Mouse (Mus musculus): ENCODE measurements around the gene Haspin. TPM values are rescaled to one million over a fixed set of nuclear protein-coding genes. Genes with fewer than 3 reads are reported as not detected.
A peak's percentile ranks its signal among the peaks of the same experiment; 100 is the strongest.

The Haspin gene
- total RNA-seq (2015) (14.9 and 15.1 TPM in 2 replicates), total RNA-seq (2017) (19.2 and 21.8 TPM in 2 replicates)

DNA sequence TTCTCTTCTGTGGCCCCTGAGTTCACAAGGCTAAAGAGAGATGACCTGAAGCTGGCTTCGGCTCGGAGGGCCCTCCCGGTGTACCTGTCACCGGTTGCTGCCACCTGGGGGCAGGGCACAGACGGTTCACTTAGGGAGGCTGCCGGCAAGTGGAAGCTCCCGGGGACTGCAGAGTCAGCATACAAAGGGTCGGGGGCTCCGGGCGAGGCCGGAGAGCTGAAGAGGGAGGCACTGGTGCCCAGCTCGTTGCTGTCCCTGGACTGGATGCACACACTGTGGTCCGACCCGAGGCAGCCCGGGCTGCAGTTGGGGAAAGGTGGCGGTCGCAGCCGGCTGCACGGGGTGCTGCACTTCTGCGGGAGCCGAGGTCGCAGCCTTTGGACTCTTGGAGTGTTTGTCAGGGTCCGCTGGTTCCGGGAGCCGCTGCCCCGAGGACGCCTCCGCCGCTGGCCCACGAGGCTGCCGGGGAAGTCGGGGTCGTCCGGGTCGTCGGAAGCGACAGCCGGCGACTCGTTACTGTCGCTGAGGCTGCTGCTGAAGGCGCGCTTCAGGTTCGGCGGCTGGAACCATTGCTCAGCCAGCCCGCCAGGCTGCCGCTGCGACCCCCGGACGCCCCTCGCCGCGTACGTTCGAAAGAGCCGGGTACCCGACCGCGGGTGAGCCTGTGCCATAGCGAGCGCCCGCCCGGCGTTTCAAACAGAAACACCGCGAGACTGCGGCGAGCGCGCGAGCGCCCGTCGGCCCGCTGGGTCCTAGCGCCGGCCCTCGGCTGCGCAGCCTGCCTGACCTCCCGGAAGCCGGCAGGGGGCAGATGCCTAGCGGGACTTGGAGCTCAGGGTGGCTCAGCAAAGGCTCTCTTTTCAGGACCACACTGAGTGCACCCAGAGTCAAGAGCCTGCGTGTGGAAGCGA is at the start of gene Haspin:
Gene Haspin (minus strand): TSS at position 704 of the 911 bp plus-strand sequence.
- ATAC-seq (ENCODE audit: poor library complexity, severe bottlenecking) = peak; percentile 97

DNA sequence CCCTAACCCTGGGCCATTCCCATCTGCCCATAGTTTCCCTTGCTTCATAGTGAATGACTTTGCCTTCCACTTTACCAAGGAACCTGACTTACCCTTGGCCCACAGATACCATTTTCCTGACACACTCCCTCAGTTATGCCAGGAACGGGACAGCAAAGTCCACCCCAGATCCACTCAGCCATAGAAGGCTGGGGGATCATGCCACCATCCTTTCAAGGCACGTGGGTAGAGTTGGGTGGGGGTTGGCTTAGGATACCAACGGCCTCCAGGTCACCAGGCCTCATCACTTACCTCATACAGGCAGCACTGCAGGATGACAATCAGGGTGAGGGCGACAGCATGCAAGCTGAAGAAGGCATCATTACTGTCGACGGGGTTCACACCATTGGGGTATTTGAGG is 49.1 kb upstream of the Haspin start:
- no peak for ATAC-seq (ENCODE audit: poor library complexity, severe bottlenecking)

DNA sequence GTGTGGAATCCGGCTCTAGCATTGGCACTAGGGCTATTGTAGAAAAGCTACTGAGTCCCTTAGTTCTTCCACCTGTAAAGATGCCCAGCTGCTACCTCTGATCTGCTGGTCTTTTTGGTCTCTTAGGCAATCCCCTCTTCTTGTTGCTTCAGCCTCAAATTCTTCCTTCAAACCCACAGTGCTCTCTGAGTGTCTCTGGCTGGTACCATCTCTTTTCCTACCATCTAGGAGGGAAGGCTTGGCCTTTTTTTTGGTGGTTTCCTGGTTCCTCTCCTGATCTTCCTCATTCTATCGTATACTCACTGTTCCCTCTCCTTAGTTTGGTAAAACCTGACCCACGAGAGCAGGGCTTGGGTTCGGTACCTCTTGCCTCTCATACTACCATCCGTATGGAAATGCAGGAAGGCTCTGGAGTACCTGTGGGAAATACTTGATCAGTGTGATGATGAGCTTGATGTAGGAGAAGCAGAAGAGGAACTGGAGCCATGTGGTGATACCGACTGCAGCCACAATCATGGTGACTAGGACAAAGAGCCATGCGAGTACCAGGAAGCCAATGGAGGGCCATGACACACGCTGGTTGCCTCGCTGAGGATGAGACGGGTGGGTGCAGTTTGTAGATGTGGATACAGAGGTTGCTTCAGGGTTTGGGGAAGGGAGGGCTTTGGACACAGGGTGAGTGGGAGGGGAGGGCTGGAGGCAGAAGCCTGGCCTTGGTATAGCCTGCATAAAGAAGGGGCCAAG is 48.0 kb upstream of the Haspin start:
- ATAC-seq (ENCODE audit: poor library complexity, severe bottlenecking) = peak; percentile 71

DNA sequence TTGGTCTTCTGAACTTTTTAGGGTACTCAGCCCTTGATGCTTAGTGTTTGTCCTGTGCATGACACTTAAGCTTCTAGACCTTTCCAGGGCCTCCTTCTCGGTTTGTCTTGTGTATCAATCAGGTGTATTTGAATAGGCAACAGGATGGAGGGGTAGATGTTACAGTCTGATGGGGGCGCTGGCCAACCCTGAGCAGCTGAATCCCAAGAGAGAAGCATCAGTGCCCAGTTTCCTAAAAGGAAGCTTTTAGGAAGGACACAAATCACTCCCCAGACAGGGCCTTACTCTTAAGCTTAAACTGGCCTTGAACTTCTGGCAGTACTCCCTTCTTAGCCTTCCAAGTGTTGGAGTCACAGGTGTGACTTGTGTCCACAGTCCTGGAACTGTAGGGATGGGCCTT is 39.8 kb upstream of the Haspin start:
- no peak for ATAC-seq (ENCODE audit: poor library complexity, severe bottlenecking)

DNA sequence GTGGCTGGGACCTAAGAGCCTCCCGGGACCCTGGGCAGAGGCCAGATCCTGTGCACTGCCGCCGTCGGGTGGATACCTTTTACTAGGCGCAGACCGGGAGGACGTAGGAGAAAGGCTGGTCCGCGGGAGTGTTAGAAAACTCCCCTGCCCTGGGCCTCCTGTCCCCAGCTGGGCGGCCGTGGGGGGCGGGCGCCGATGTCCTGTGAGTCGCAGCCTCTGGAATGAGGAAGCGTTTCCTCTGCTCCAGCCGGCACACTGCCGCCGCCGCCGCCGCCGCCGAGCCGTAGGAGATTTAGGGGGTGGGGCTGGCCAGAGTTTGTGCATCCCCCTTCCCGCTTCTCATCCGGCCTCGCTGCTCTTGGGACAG is 39.4 kb upstream of the Haspin start:
- ATAC-seq (ENCODE audit: poor library complexity, severe bottlenecking) = peak; percentile 68

DNA sequence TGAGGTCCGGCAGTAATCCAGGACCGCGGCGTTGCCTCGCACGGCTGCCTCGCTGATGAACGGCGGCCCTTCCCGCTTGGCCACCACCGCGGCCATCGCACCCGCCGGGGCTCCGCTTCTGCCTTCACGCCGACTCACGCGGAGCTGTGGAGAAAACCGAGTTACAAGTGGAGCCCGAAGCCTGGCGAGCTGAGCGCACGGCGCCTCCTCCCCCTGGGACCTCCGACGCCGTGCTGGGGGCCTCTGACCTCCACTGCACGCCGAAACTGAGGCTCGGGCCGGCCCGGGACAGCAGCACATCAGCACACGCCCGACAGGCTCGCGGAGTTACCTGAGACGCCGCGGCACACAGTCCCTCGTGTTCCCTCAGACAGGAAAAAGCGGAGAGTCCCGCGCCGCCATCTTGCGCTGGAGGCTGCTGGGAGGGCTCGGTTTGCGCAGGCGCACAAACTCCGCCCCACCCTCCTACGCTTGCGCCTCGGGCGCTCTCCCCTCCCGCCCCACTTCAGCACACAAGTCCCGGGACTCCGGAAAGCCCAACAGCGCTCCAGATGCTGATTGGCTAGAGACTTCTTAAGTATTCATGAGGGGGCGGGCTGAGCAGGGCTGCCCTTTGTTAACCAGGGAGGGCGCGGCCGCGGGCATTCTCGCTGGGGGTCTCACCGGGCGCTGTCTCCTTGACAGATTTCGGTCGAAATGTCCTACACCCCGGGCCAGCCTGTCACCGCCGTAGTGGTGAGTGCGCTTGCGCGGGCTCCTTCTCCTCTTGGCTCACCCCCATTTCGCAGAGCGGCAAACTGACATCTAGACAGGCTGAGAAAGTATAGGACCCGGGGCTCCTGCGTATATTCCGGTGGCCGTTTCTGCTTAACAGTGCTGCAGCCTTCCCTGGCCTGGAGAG is 38.8 kb upstream of the Haspin start, which contains the start of the genes Emc6 and Tax1bp3:
Gene Emc6 (minus strand): TSS at position 430 of the 901 bp plus-strand sequence.
Gene Tax1bp3 (plus strand): TSS at position 476 of the 901 bp plus-strand sequence.
- peak; percentile 95 for ATAC-seq (ENCODE audit: poor library complexity, severe bottlenecking)

DNA sequence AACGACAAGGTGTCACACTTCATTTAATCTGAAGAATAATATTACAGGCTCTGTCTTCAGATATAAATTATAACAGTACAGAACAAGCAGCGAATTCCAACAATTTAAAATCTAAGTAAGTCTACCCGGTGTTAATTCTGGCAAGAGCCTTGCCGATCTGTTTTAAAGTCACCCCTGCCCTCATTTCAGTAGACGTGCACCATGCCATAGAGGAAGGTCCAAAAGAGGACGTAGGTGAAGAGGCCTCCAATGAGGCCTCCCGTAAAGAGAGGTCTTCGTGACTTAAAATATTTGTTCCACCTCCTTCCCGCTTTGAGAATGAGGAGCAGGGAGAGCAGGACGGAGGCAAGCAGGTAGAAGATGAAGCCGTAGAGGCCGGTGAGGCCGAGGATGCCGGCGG is 38.1 kb upstream of the Haspin start:
- ATAC-seq (ENCODE audit: poor library complexity, severe bottlenecking) = no peak

DNA sequence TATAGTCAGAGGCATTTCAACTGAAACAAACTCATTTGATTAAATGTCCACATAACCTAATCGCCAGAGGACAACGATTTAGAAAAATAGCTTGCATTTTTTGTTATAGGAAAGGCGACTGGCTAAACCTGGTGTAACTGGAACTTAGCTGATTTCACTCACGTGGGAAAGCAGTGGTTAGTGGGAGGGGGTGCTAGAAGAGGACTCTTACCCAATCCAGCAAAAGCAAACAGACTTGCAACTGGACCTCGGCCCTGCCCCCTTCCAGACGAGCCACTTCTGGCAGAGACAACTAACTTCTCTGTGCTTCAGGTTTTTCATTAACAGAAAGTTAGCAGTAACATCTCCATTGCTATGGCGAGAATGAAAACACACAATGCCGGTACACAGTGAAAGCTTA is 37.5 kb upstream of the Haspin start:
- ATAC-seq (ENCODE audit: poor library complexity, severe bottlenecking) = no peak

DNA sequence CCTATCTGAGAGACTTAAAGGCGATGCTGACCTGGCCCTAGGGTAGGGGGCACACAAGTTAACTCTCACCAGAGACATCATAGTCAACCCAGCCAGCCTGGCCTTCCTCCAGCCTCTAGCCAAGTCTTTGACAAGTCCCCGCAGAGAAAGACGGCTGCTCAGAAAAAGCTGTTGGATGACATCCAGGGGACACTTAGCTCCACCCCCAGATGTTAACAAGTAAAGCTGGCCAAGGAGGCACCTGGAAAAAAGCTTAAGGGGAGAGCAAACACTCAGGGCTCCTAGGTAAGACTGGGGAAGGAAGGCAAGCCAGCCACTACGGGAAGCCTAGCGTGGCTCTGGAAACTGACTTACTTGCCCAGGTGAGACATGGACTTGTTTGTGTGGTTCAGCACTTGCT is 34.1 kb upstream of the Haspin start:
- ATAC-seq (ENCODE audit: poor library complexity, severe bottlenecking) = no peak

DNA sequence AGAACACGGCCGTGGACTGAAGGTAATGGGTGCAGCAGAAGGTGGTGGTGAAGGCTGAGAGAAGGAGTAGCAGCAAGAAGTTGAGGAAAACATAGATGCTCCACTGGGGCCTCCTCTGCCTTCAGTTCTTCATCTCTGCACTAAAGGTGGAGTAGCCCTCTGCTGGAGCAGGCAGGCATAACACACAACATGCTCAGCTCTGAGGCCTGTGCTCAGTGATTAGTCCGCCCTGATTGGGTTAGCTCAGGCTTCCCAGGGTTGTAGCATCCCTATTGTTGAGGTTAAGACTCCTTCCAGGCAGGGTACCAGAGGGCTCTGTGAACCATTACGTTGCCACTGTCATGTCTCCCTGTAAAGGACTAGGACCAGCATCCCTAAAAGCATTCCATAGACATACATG is 31.1 kb upstream of the Haspin start:
- ATAC-seq (ENCODE audit: poor library complexity, severe bottlenecking) = peak; percentile 88

DNA sequence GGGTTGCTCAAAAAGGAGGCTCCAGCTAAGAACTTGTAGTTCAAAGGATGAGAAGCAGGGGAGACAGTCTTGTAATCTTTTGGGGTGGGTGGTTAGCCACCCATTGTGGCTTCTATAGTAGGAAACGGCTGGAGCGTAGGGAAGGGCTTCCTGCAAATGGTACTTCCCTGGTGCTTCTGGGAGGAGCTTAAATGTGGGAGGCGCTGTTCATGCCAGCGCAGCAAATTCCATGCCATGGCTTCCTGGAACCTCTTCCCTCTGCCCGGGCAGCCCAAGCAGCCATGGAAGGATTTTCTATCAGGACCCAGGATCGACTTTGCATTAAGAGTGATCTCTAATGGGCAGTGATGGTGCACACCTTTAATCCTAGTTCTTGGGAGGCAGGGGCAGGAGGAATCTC is 30.5 kb upstream of the Haspin start:
- ATAC-seq (ENCODE audit: poor library complexity, severe bottlenecking) = no peak

DNA sequence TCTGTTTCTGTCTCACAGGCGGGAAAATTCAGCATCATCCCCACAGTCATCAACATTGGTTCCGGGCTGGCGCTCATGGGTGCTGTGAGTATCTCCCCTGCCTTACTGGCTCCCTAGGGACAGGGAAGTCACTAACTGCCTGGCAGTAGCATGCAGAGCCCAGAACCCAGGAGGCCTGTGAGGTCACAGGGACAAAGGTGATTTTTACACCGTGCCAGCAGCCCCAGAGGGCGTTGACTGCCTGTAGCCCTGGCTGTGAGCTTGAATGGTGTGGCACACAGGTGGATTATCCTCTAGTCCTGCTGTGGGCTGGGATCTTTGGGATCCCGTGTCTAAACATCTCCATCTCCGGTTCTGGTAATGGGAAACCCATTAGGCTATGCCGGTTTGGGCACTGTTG is 30.0 kb upstream of the Haspin start:
- ATAC-seq (ENCODE audit: poor library complexity, severe bottlenecking) = no peak

DNA sequence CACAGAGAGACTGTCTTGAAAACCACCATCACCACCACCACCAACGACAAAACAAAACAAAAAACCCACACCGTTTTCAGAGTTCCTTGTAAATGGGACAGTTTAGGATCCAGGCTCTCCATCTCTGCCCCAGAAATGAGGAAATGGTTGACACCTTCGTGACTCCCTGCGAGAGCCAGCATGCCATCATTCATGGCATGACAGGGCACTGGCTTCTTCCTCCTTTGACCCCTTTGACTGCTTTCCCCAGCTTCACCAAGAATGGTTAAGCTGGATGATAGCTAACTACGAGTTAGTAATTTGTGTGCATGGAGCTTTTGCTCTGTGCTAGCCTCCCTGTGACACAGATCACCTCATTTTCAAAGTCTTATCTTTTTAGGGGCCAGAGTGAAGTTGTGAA is 24.2 kb upstream of the Haspin start:
- ATAC-seq (ENCODE audit: poor library complexity, severe bottlenecking) = peak; percentile 49; the same call in 1 of the 2 replicates

DNA sequence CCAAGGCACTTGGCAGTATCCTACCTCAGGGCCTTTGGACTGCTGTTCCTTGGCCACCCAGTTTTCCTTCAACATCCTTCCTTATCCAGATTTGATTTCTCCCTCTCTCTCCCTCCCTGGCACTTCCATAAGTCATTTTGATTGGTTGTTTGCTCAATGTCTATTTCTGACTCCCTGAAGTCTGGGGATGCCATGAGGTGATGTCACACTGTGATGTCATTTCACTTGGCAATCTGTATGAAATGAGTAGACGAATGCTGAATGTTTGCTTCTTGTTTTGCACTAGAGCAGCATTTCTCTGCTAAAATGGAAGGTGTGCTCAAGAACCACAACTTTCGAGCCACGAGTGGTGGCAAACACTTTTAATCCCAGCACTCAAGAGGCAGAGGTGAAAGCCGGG is 23.5 kb upstream of the Haspin start:
- no peak for ATAC-seq (ENCODE audit: poor library complexity, severe bottlenecking)

DNA sequence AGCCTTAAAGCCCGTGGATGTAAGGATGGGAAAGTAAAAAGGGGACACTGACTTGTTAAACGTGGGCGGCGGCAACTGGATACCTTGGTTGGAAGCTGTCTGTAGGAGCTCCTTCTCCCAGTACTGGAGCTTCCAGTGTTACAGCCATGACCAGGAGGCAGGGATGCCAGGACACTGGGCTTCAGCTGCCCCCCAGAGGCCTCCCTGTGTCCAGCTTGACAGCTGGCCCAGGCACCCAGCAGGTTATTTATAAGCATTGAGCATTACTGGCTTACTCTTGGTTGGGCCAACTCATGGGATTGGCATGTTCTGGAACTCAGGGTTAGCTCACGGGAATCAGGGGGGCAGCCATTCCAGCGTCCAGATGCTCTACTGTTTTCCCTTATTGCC is 22.7 kb upstream of the Haspin start:
- no peak for ATAC-seq (ENCODE audit: poor library complexity, severe bottlenecking)

DNA sequence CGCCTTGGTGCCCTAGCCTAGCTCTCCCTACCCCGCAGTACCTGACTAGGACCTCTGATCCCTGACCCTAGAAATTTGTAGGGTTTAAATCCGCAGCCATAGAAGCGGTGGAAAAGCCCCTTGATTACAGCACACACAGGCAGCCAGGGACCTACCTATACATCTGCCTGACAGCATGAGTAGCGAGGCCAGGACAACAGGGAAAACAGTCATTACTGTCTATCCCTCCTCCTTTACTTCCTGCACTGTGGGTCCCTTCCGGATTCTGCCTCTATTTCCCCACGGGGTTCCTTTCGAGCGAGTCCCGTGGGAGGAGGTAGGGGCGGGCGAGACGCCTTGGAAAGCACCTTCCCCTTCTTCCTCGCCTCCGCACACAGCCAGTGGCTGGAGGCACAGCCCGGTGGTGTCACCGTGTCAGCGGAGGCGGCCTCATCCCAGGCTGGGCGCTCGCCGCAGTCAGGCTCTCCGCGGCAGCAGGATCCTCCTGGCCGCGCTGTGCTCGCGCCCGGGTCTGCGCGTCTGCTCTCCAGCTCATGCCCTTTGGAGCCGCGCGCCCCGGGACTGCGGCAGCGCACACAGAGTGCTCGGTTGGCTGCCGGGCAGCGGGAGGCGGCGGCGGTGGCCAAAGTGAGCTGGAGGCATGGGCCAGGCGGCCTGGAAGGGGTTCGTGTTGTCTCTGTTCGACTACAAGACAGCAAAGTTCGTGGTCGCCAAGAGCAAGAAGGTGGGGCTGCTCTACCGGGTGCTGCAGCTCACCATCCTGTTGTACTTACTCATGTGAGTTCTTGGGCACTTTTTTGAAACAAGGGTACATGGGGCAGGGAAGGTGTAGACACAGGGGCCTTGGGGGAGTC is 22.1 kb upstream of the Haspin start, which contains the start of gene P2rx5:
Gene P2rx5 (plus strand): TSS at position 465 of the 854 bp plus-strand sequence.
- peak; percentile 47 for ATAC-seq (ENCODE audit: poor library complexity, severe bottlenecking)

DNA sequence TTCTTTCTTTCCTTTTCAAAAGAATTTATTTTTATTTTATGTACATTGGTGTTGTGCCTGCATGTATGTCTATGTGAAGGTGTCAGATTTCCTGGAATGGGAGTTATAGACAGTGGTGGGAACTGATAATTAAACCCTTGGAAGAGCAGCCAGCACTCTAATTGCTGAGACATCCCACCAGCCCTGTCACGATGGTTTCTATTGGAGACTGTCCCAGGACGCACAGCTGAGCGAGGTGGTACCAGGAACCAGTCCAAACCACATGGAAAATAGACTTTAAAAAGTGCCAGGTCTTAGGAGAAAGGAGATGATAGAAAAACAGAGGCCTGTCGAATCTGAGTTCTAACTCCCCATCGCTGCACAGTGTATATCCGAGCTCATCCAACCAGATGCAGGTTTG is 17.0 kb upstream of the Haspin start:
- no peak for ATAC-seq (ENCODE audit: poor library complexity, severe bottlenecking)

DNA sequence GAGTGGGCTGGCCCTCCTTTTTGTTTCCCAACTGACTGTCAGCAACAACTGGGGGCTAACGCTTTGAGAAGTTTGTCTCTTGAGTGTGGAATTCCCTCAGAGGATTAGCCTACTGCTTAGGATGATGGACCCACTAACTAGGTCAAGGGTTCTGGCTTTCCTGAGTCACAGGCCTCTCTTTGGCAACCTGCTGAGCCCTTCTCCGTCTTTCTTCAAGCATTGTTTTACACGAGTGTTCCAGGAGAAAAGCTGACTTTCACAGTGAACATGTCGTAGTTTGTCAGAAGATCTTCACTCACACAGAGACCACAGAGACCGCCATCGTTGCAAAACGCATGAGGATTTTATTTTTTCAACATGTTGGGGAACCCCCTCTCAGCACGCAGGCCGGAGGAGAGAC is 10.1 kb upstream of the Haspin start:
- ATAC-seq (ENCODE audit: poor library complexity, severe bottlenecking) = no peak

DNA sequence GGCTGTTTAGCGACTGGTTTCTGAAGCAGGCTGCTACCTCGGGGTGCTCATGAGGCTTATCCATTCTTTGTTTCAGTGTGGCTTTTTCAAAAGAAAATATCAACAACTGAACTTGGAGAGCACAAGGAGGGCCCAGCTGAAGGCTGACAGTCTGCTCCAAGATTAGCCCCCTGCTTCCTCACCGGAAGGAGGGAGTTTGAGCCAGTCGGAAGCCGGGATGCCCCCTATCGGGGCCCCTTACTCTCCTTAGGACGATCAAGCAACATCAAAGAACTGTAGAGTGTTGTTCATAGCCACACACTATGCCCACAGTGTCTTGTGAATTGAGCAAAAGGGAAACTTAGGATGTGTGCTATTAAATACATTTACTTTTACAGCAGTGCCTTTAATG is 8.9 kb upstream of the Haspin start:
- no peak for ATAC-seq (ENCODE audit: poor library complexity, severe bottlenecking)
